Mouse (Mus musculus): ENCODE data around the gene Tbx15. TPM values are rescaled to one million over a fixed set of nuclear protein-coding genes. Genes with fewer than 3 reads are reported as not detected.

Tbx15 gene
- polyA plus RNA-seq, 1 experiment = 0.72 TPM

DNA sequence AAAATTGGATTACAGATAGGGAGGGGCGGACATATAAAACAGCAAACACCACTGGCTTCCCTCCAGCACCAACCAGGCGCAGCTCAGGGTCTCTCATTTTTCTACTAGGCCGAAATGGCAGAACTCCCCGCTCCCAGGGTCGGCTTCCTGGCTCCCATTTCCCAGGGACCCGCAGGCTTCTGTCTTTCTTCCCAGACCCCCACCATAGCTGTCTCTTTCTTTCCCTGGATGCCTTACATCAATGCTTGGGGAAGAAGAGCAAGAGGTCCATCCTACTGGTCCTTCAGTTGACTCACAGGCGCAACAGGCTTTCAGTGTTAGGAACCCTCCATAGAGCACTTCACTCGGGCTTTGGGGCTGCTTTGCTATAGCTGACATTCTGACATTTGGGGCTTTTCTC is 2.3 kb downstream of the Tbx15 start:
- Histone ChIP-seq H3K27ac (ENCODE audit: insufficient read depth, low read depth, low read length) (no peak overlapping the region), H3K27me3 (replicated peaks; ENCODE audit: control insufficient read depth, insufficient read depth, low read length) (peaks cover 8% of the 10 kb centered on the region), H3K36me3 (ENCODE audit: control insufficient read depth, insufficient read depth, low read length) (no peaks in the 10 kb centered on the region), H3K4me3 (ENCODE audit: insufficient read depth, low read depth, low read length) (no peak overlapping the region), H3K4me1 (ENCODE audit: control insufficient read depth, insufficient read depth, low read length) (peaks cover 9% of the 10 kb centered on the region; the same call in 1 of the 2 replicates)
- 16% methylated on average over 8 of the region's 8 CpGs for WGBS
- DNase-seq = no peak
- TF ChIP-seq POLR2A (IDR thresholded peaks at IDR 0.05; ENCODE audit: low read depth, low read length) (no peak), CTCF (conservative IDR thresholded peaks at IDR 0.05; ENCODE audit: insufficient read depth, insufficient read length, low read depth, low read length) (no peak)

DNA sequence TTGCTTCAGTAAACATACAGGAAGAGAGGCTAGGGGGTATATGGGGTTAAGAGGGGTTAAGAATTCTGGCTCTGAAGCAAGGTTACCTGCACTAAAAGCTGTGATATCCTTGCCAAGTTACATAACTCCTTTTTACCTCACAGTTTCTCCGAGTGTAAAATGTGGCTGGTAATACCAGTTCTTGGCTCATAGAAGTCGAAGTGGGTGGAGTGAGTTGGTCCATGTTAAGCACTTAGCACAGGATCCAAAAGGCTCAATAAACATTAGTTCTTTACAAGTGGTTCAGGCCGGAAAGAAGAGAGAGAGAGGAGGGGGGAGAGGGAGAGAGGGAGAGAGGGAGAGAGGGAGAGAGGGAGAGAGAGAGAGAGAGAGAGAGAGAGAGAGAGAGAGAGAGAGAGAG is 5.2 kb downstream of the Tbx15 start:
- TF ChIP-seq CTCF (conservative IDR thresholded peaks at IDR 0.05; ENCODE audit: insufficient read depth, insufficient read length, low read depth, low read length) (no peak), POLR2A (IDR thresholded peaks at IDR 0.05; ENCODE audit: low read depth, low read length) (no peak)
- H3K27ac ChIP-seq (ENCODE audit: insufficient read depth, low read depth, low read length) = no peak overlapping the region
- no peak overlapping the region for H3K4me3 ChIP-seq (ENCODE audit: insufficient read depth, low read depth, low read length)
- H3K4me1 ChIP-seq (ENCODE audit: control insufficient read depth, insufficient read depth, low read length) = peaks cover 12% of the 10 kb centered on the region; the same call in 1 of the 2 replicates
- WGBS = 4% methylated on average over 3 of the region's 3 CpGs
- H3K36me3 ChIP-seq (ENCODE audit: control insufficient read depth, insufficient read depth, low read length) = no peaks in the 10 kb centered on the region
- peaks cover 8% of the 10 kb centered on the region for H3K27me3 ChIP-seq (replicated peaks; ENCODE audit: control insufficient read depth, insufficient read depth, low read length)
- no peak for DNase-seq

DNA sequence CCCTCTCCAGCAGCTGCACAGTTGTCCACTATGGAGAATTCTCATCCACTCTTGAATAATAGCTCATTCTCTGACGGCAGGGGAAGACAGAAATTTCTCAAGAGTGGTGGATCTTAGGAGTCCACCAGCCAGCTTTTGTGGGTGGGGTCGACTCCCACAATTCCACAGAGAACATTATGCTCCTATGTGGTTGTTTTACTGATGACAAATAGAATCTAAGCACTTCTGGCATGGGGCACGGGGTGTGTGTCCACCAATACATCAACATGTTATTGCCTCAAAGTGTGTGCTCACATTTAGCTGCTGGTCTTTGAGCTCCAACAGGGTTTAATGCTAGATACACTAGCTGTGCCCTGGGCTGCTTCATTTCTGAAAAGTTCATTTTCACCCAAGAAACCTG is 6.4 kb downstream of the Tbx15 start:
- DNase-seq = no peak
- WGBS = 27% methylated on average over 3 of the region's 3 CpGs
- Histone ChIP-seq H3K36me3 (ENCODE audit: control insufficient read depth, insufficient read depth, low read length) (no peaks in the 10 kb centered on the region), H3K27ac (ENCODE audit: insufficient read depth, low read depth, low read length) (no peak overlapping the region), H3K4me3 (ENCODE audit: insufficient read depth, low read depth, low read length) (no peak overlapping the region), H3K27me3 (replicated peaks; ENCODE audit: control insufficient read depth, insufficient read depth, low read length) (peaks cover 7% of the 10 kb centered on the region), H3K4me1 (ENCODE audit: control insufficient read depth, insufficient read depth, low read length) (0 out of 2 replicates have a peak, but pooled peaks cover 3% of the 10 kb centered on the region)
- TF ChIP-seq POLR2A (IDR thresholded peaks at IDR 0.05; ENCODE audit: low read depth, low read length) = no peak

DNA sequence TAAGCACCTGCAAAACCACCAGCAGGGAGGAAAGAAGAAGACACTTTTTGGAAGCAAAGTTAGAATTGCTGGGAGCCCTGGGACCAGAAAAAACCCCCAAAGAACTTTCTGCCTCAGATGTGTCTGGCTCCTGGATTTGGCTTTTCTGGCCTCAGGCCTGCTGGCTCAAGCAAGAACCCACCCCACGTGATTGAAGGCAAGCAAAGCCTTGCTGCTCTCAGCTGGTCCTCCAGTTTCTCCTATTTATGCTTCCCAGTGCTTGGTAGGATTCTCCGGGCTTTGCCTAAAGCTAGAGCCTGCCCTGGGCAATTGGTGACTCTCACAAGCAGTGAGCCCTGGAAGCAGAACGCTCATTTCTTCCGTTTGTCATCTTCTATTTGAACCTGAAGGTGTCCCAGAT is 7.4 kb downstream of the Tbx15 start:
- no peak overlapping the region for H3K27ac ChIP-seq (ENCODE audit: insufficient read depth, low read depth, low read length)
- no peak for DNase-seq
- TF ChIP-seq CTCF (conservative IDR thresholded peaks at IDR 0.05; ENCODE audit: insufficient read depth, insufficient read length, low read depth, low read length) = no peak
- no peak for TF ChIP-seq POLR2A (IDR thresholded peaks at IDR 0.05; ENCODE audit: low read depth, low read length)
- 0 out of 2 replicates have a peak, but pooled peaks cover 3% of the 10 kb centered on the region for H3K4me1 ChIP-seq (ENCODE audit: control insufficient read depth, insufficient read depth, low read length)
- WGBS = 9% methylated on average over 4 of the region's 4 CpGs
- no peak overlapping the region for H3K4me3 ChIP-seq (ENCODE audit: insufficient read depth, low read depth, low read length)
- peaks cover 11% of the 10 kb centered on the region for H3K27me3 ChIP-seq (replicated peaks; ENCODE audit: control insufficient read depth, insufficient read depth, low read length)
- H3K36me3 ChIP-seq (ENCODE audit: control insufficient read depth, insufficient read depth, low read length) = no peaks in the 10 kb centered on the region

DNA sequence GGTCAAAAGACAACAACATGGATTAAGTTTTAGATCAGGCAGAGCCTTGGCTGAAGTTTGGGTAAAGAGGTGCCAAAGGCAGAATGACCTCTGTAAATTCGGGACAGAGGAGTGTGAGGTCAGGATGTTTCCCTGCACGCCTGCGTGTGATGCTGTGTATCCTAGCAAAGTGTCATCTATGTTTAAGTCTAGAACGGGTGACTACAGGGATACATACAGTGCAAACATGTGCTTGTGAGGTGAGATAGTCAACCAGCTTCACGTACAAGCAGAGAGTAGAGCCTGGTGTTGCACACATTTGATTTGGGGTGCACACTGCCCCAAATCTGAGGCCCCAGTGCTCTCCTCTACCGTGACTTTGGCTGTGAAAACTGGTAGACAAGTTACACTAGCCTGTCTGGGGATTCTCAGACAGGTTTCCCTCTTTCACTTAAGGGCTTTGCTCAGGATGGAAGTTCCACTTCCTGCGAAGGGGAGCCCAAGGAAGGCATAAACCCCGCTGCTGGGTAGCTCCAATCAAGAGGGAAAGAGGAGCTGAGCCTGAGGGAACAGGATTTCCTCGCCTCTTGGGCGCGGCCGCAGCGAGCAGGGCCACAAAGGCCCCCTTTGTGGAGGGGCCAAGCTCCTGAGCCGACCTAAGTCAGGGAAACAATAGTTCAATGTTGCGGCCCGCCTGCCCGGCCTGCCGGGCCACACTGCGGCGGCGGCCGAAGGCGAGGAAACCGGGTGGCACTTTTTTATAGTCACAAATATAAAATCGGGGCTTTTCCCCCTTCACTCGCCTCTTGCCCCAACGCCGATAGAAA is 8.0 kb downstream of the Tbx15 start:
- Histone ChIP-seq H3K27ac (ENCODE audit: insufficient read depth, low read depth, low read length) (no peak overlapping the region), H3K27me3 (replicated peaks; ENCODE audit: control insufficient read depth, insufficient read depth, low read length) (peaks cover 16% of the 10 kb centered on the region), H3K36me3 (ENCODE audit: control insufficient read depth, insufficient read depth, low read length) (no peaks in the 10 kb centered on the region), H3K4me1 (ENCODE audit: control insufficient read depth, insufficient read depth, low read length) (0 out of 2 replicates have a peak, but pooled peaks cover 3% of the 10 kb centered on the region), H3K4me3 (ENCODE audit: insufficient read depth, low read depth, low read length) (no peak overlapping the region)
- no peak for DNase-seq
- TF ChIP-seq POLR2A (IDR thresholded peaks at IDR 0.05; ENCODE audit: low read depth, low read length) = no peak
- no peak for TF ChIP-seq CTCF (conservative IDR thresholded peaks at IDR 0.05; ENCODE audit: insufficient read depth, insufficient read length, low read depth, low read length)
- 8% methylated on average over 28 of the region's 28 CpGs for WGBS

DNA sequence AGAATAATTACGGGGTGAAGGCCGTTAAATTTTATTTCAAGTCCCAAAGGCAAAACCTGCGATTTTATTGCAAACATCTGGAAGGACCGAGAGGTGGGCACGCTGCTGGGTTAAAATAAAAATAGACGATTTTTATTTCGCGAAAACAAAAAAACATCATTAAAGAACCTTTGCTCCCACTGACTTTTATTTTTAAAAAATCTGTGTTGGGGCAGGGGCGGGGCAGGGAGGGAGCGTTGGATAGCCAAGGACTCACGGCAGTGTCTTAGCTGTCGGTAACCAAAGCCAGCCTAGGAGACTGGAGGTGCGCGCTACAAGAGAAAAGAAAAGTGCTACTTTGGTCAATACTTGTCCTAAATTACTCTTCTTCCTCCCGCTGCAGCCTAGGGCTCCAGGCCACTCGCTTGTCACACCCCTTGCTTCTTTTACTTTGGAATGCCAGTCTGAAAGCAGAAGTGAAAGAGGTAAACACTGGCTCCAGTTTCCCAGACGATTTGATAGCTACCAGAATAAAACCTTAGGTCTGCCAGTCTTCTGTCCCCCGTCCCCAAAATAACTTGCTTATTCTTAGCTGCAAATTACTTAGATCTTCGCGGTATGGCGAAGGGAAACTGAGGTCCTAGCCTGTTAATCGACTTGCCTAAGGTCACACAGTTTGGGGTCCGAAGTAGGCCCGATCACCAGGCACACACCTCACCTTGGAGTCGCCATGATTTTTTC is 8.8 kb downstream of the Tbx15 start:
- no peak for DNase-seq
- no peaks in the 10 kb centered on the region for H3K36me3 ChIP-seq (ENCODE audit: control insufficient read depth, insufficient read depth, low read length)
- peaks cover 19% of the 10 kb centered on the region for H3K27me3 ChIP-seq (replicated peaks; ENCODE audit: control insufficient read depth, insufficient read depth, low read length)
- WGBS = 7% methylated on average over 25 of the region's 25 CpGs
- H3K4me1 ChIP-seq (ENCODE audit: control insufficient read depth, insufficient read depth, low read length) = 0 out of 2 replicates have a peak, but pooled peaks cover 4% of the 10 kb centered on the region
- H3K27ac ChIP-seq (ENCODE audit: insufficient read depth, low read depth, low read length) = no peak overlapping the region
- TF ChIP-seq CTCF (conservative IDR thresholded peaks at IDR 0.05; ENCODE audit: insufficient read depth, insufficient read length, low read depth, low read length) (no peak), POLR2A (IDR thresholded peaks at IDR 0.05; ENCODE audit: low read depth, low read length) (no peak)
- no peak overlapping the region for H3K4me3 ChIP-seq (ENCODE audit: insufficient read depth, low read depth, low read length)

DNA sequence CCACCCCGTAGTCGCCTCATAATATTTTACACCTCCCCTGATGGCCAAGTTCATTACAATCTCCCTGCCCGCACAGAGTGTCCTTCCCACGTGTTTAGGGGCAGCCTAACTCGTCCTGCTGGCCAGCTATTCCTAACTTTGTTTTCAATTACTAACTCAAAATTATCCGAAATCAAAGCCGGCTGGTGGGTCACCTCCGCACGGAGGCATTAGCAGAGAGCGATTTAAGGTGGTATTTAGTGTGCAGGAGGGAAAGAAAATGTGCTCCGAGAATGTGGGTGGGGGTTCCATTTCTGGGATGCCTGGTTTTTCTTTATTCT is 9.3 kb downstream of the Tbx15 start:
- 7% methylated on average over 11 of the region's 11 CpGs for WGBS
- Histone ChIP-seq H3K27ac (ENCODE audit: insufficient read depth, low read depth, low read length) (no peak overlapping the region), H3K4me3 (ENCODE audit: insufficient read depth, low read depth, low read length) (no peak overlapping the region), H3K36me3 (ENCODE audit: control insufficient read depth, insufficient read depth, low read length) (no peaks in the 10 kb centered on the region), H3K4me1 (ENCODE audit: control insufficient read depth, insufficient read depth, low read length) (0 out of 2 replicates have a peak, but pooled peaks cover 8% of the 10 kb centered on the region), H3K27me3 (replicated peaks; ENCODE audit: control insufficient read depth, insufficient read depth, low read length) (peaks cover 19% of the 10 kb centered on the region)
- TF ChIP-seq CTCF (conservative IDR thresholded peaks at IDR 0.05; ENCODE audit: insufficient read depth, insufficient read length, low read depth, low read length) (no peak), POLR2A (IDR thresholded peaks at IDR 0.05; ENCODE audit: low read depth, low read length) (no peak)
- no peak for DNase-seq

Measured in kidney, adult 2 months (tissue).